Mouse (Mus musculus) cerebellum, adult 11-12 months (tissue): ENCODE results near the gene Agpat1.

Source experiments
- DNase-seq: peaks from one replicate; pipeline ENCODE4 v3.0.0; 2022

The Agpat1 gene

GRCm38 (mm10) chr17:34604061-34604508 is at the start of gene Agpat1:
TSS of gene Agpat1 (plus strand) at chr17:34604262.
- peak; percentile 100 for DNase-seq

GRCm38 (mm10) chr17:34555483-34555882 is 48.6 kb upstream of the Agpat1 start:
- peak; percentile 52 for DNase-seq

- DNase-seq: no peak
Measured at GRCm38 (mm10) chr17:34556406-34556805, 47.7 kb upstream of the Agpat1 start.

GRCm38 (mm10) chr17:34557411-34557810 is 46.7 kb upstream of the Agpat1 start:
- no peak for DNase-seq

- no peak for DNase-seq
Measured at GRCm38 (mm10) chr17:34559116-34559515, 44.9 kb upstream of the Agpat1 start.

- DNase-seq: no peak
Measured at GRCm38 (mm10) chr17:34559895-34560294, 44.2 kb upstream of the Agpat1 start.

GRCm38 (mm10) chr17:34560438-34560837 is 43.6 kb upstream of the Agpat1 start:
- DNase-seq: no peak

GRCm38 (mm10) chr17:34561200-34561599 is 42.9 kb upstream of the Agpat1 start:
- DNase-seq: no peak

GRCm38 (mm10) chr17:34562595-34562994 is 41.5 kb upstream of the Agpat1 start:
- no peak for DNase-seq

- DNase-seq: no peak
Measured at GRCm38 (mm10) chr17:34563354-34563753, 40.7 kb upstream of the Agpat1 start.

- no peak for DNase-seq
Measured at GRCm38 (mm10) chr17:34564003-34564421, 40.0 kb upstream of the Agpat1 start, which contains the start of gene Notch4. TSS of gene Notch4 (plus strand) at chr17:34564268.

- no peak for DNase-seq
Measured at GRCm38 (mm10) chr17:34564796-34565195, 39.3 kb upstream of the Agpat1 start.

- no peak for DNase-seq
Measured at GRCm38 (mm10) chr17:34567311-34567710, 36.8 kb upstream of the Agpat1 start.

- no peak for DNase-seq
Measured at GRCm38 (mm10) chr17:34568421-34568820, 35.6 kb upstream of the Agpat1 start.

- no peak for DNase-seq
Measured at GRCm38 (mm10) chr17:34569919-34570318, 34.1 kb upstream of the Agpat1 start.

- DNase-seq: no peak
Measured at GRCm38 (mm10) chr17:34571875-34572274, 32.2 kb upstream of the Agpat1 start.

- DNase-seq: no peak
Measured at GRCm38 (mm10) chr17:34572361-34572760, 31.7 kb upstream of the Agpat1 start.

GRCm38 (mm10) chr17:34576577-34576976 is 27.5 kb upstream of the Agpat1 start:
- no peak for DNase-seq

- no peak for DNase-seq
Measured at GRCm38 (mm10) chr17:34578070-34578469, 26.0 kb upstream of the Agpat1 start.

- DNase-seq: no peak
Measured at GRCm38 (mm10) chr17:34582528-34582927, 21.5 kb upstream of the Agpat1 start.

- DNase-seq: peak; percentile 43
Measured at GRCm38 (mm10) chr17:34583397-34583796, 20.7 kb upstream of the Agpat1 start.

GRCm38 (mm10) chr17:34583819-34584218 is 20.2 kb upstream of the Agpat1 start:
- DNase-seq: no peak

GRCm38 (mm10) chr17:34585121-34585520 is 18.9 kb upstream of the Agpat1 start:
- peak; percentile 35 for DNase-seq

- DNase-seq: peak; percentile 66
Measured at GRCm38 (mm10) chr17:34585877-34586771, 17.9 kb upstream of the Agpat1 start.
